Mouse (Mus musculus) MEL (cell line): ENCODE results near the gene Dusp14.

Experiments used
- CTCF ChIP-seq, 3 experiments: IDR thresholded peaks in 2 of 3; conservative IDR thresholded peaks in 1 of 3; 2 replicates each; pipeline ENCODE4 v1.5.1; 2011 to 2012; ENCODE audit warnings: low read length in 3 of 3, low read depth in 2 of 3, mild to moderate bottlenecking in 2 of 3, improper control_type of control experiment in 1 of 3, inconsistent platforms in 1 of 3, mixed read lengths in 1 of 3, moderate library complexity in 1 of 3; ENCODE audit not compliant: control insufficient read depth in 1 of 3, insufficient read depth in 1 of 3, poor library complexity in 1 of 3, severe bottlenecking in 1 of 3
- ETS1 ChIP-seq: IDR thresholded peaks from 2 replicates; pipeline ENCODE4 v1.6.1; 2012; ENCODE audit warnings: low read depth, mild to moderate bottlenecking, inconsistent platforms, low read length, improper control_type of control experiment, moderate library complexity
- HCFC1 ChIP-seq: IDR thresholded peaks from 2 replicates; pipeline ENCODE4 v1.6.1; 2012; ENCODE audit warnings: low read depth, mild to moderate bottlenecking, inconsistent platforms, low read length, improper control_type of control experiment, moderate library complexity
- MAFK ChIP-seq: IDR thresholded peaks from 2 replicates; pipeline ENCODE4 v1.6.1; 2011; ENCODE audit warnings: low read depth, mild to moderate bottlenecking, low read length, improper control_type of control experiment, borderline replicate concordance
- POLR2A ChIP-seq, 2 experiments: IDR thresholded peaks; 2 replicates each; pipeline ENCODE4 v1.6.1; 2011 to 2012; ENCODE audit warnings: low read length in 2 of 2, mild to moderate bottlenecking in 2 of 2, control low read depth in 1 of 2, improper control_type of control experiment in 1 of 2, low read depth in 1 of 2, moderate library complexity in 1 of 2; ENCODE audit not compliant: control insufficient read depth in 1 of 2, insufficient read depth in 1 of 2, poor library complexity in 1 of 2
- RAD21 ChIP-seq: IDR thresholded peaks from 2 replicates; pipeline ENCODE4 v1.6.1; 2011; ENCODE audit warnings: mild to moderate bottlenecking, low read depth, low read length, improper control_type of control experiment
- SMC3 ChIP-seq: IDR thresholded peaks from 2 replicates; pipeline ENCODE4 v1.6.1; 2011; ENCODE audit warnings: low read depth, low read length, improper control_type of control experiment
- TBP ChIP-seq: IDR thresholded peaks from 2 replicates; pipeline ENCODE4 v1.8.0; 2011; ENCODE audit warnings: low read depth, low read length, improper control_type of control experiment
- TCF12 ChIP-seq: IDR thresholded peaks from 2 replicates; pipeline ENCODE4 v1.6.1; 2014; ENCODE audit warnings: low read depth, mild to moderate bottlenecking, inconsistent platforms, low read length, improper control_type of control experiment, moderate library complexity
- UBTF ChIP-seq: IDR thresholded peaks from 2 replicates; pipeline ENCODE4 v1.6.1; 2012; ENCODE audit warnings: low read depth, mild to moderate bottlenecking, inconsistent platforms, low read length, improper control_type of control experiment, moderate library complexity, borderline replicate concordance; ENCODE audit not compliant: insufficient read depth
- USF1 ChIP-seq: IDR thresholded peaks from 2 replicates; pipeline ENCODE4 v1.6.1; 2014; ENCODE audit warnings: low read depth, mild to moderate bottlenecking, inconsistent platforms, low read length, improper control_type of control experiment, moderate library complexity
- USF2 ChIP-seq, 2 experiments: IDR thresholded peaks; 2 replicates each; pipeline ENCODE4 v1.6.1; 2011 to 2012; ENCODE audit warnings: improper control_type of control experiment in 2 of 2, low read length in 2 of 2, borderline replicate concordance in 1 of 2, inconsistent platforms in 1 of 2, low read depth in 1 of 2, mild to moderate bottlenecking in 1 of 2; ENCODE audit not compliant: insufficient read depth in 1 of 2
- ZMIZ1 ChIP-seq: IDR thresholded peaks from 2 replicates; pipeline ENCODE4 v1.6.1; 2012; ENCODE audit warnings: low read depth, mild to moderate bottlenecking, inconsistent platforms, low read length, improper control_type of control experiment, moderate library complexity
- ZNF384 ChIP-seq: IDR thresholded peaks from 2 replicates; pipeline ENCODE4 v1.6.1; 2012; ENCODE audit warnings: low read depth, mild to moderate bottlenecking, inconsistent platforms, low read length, improper control_type of control experiment

DNA sequence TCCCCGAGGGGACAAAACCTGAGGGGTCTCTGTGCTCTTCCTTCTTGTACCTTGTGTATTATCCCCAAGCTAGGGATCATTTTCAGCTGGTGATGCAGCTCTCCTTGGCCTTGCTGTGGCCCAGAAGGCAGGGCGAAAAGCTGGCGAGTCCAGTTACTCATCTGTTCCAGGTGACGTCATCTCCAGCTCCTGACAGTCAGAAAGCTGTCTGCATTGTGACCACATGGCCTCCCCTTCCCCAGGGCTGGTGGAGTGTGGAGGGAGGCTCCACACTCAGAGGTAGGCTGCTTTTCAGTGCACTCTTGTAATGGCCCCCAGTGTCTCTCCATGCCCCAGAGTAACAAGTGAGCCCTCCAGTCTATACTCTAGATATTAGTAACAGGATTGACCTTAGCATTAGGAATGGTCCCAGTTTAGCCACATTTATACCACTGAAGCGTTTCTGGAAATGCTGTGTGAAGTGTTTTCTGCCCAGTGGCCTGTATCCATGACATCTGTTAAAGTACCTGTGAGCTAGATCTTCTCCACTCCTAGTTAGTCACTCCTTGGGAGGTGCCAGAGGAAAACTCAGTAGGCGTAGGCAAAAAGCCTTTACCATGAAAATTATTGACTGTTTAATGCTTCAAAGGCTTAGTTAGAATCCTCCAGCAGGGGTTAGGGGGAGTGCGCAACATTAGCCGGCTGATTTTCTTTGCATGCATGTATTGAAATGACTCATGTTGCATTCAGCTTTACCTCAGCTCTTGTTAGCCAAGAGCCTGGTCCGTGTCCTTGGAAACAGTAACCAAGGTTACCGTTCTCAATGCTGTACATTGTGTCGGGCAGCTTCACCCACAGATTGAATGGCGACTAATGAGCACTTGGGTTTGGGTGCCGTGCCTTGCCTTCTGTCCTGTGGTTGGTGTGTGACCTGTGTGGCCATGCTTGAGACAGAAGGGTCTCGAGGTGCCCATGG, 26.0 kb downstream of the Dusp14 start:
- no peak for TF ChIP-seq ZNF384
- no peak for TF ChIP-seq POLR2A (IDR thresholded peaks at IDR 0.05; ENCODE audit: control insufficient read depth in 1 of 2, insufficient read depth in 1 of 2, low read depth in 1 of 2, low read length in 2 of 2, poor library complexity in 1 of 2)
- TF ChIP-seq TCF12: no peak
- TF ChIP-seq SMC3: no peak
- no peak for TF ChIP-seq HCFC1
- no peak for TF ChIP-seq CTCF (IDR thresholded peaks at IDR 0.05 in 2 of 3, conservative IDR thresholded peaks at IDR 0.05 in 1 of 3; ENCODE audit: control insufficient read depth in 1 of 3, insufficient read depth in 1 of 3, low read depth in 2 of 3, low read length in 3 of 3, poor library complexity in 1 of 3, severe bottlenecking in 1 of 3)
- no peak for TF ChIP-seq USF1
- no peak for TF ChIP-seq TBP
- TF ChIP-seq USF2 (IDR thresholded peaks at IDR 0.05; ENCODE audit: borderline replicate concordance in 1 of 2, insufficient read depth in 1 of 2, low read depth in 1 of 2, low read length in 2 of 2): no peak
- TF ChIP-seq MAFK: no peak
- no peak for TF ChIP-seq ZMIZ1
- no peak for TF ChIP-seq ETS1
- TF ChIP-seq UBTF: no peak
- no peak for TF ChIP-seq RAD21
